Mouse (Mus musculus) myocyte (in vitro differentiated cells): ENCODE measurements around the gene Ndel1.

Experiments used
- CEBPB ChIP-seq: IDR thresholded peaks from 2 replicates; pipeline ENCODE4 v1.6.1; 2011; ENCODE audit warnings: mild to moderate bottlenecking, moderate library complexity; ENCODE audit not compliant: poor library complexity, insufficient read depth, severe bottlenecking
- E2F4 ChIP-seq: IDR thresholded peaks from one replicate; pipeline ENCODE4 v1.6.1; 2011; ENCODE audit warnings: mild to moderate bottlenecking, control low read depth, moderate library complexity; ENCODE audit not compliant: insufficient read depth
- MAX ChIP-seq: IDR thresholded peaks from one replicate; pipeline ENCODE4 v1.6.1; 2011; ENCODE audit warnings: low read depth, mild to moderate bottlenecking, control low read depth
- MYOD1 ChIP-seq, 3 experiments: IDR thresholded peaks; one replicate each; pipeline ENCODE4 v1.6.1; 2011; ENCODE audit warnings: control low read depth in 2 of 3, low read depth in 2 of 3, mild to moderate bottlenecking in 2 of 3, moderate library complexity in 1 of 3; ENCODE audit not compliant: insufficient read length in 2 of 3, control insufficient read depth in 1 of 3
- MYOG ChIP-seq, 3 experiments: IDR thresholded peaks; one replicate each; pipeline ENCODE4 v1.6.1; 2011; ENCODE audit warnings: control low read depth in 2 of 3, low read depth in 2 of 3, mild to moderate bottlenecking in 2 of 3; ENCODE audit not compliant: insufficient read length in 2 of 3, control insufficient read depth in 1 of 3, insufficient read depth in 1 of 3
- POLR2A ChIP-seq: IDR thresholded peaks from one replicate; pipeline ENCODE4 v1.6.1; 2011; ENCODE audit warnings: low read depth, mild to moderate bottlenecking, control low read depth, moderate library complexity; ENCODE audit not compliant: insufficient read length
- POLR2AphosphoS2 ChIP-seq: IDR thresholded peaks from one replicate; pipeline ENCODE4 v1.6.1; 2011; ENCODE audit warnings: low read depth, control low read depth; ENCODE audit not compliant: insufficient read length
- REST ChIP-seq: IDR thresholded peaks from one replicate; pipeline ENCODE4 v1.6.1; 2011; ENCODE audit warnings: mild to moderate bottlenecking, control low read depth, moderate library complexity; ENCODE audit not compliant: insufficient read depth, insufficient read length
- SRF ChIP-seq: IDR thresholded peaks from one replicate; pipeline ENCODE4 v1.6.1; 2011; ENCODE audit warnings: low read depth; ENCODE audit not compliant: control insufficient read depth, insufficient read length
- TCF12 ChIP-seq: IDR thresholded peaks from one replicate; pipeline ENCODE4 v1.6.1; 2011; ENCODE audit warnings: mild to moderate bottlenecking, control low read depth; ENCODE audit not compliant: poor library complexity, insufficient read depth, severe bottlenecking
- TCF3 ChIP-seq: IDR thresholded peaks from one replicate; pipeline ENCODE4 v1.6.1; 2011; ENCODE audit warnings: low read depth, control low read depth; ENCODE audit not compliant: insufficient read length
- USF1 ChIP-seq: IDR thresholded peaks from one replicate; pipeline ENCODE4 v1.6.1; 2011; ENCODE audit warnings: low read depth, mild to moderate bottlenecking, control low read depth, moderate library complexity

GRCm38 (mm10) chr11:68878811-68879210, 7.2 kb upstream of the Ndel1 start:
- TF ChIP-seq POLR2A (no peak), E2F4 (no peak), USF1 (no peak), MAX (no peak), TCF12 (no peak), POLR2AphosphoS2 (no peak), REST (no peak), CEBPB (no peak), MYOG (IDR thresholded peaks at IDR 0.05; ENCODE audit: control insufficient read depth in 1 of 3, insufficient read depth in 1 of 3, insufficient read length in 2 of 3, low read depth in 2 of 3) (no peak), MYOD1 (IDR thresholded peaks at IDR 0.05; ENCODE audit: control insufficient read depth in 1 of 3, insufficient read length in 2 of 3, low read depth in 2 of 3) (no peak), TCF3 (no peak), SRF (no peak)
